Mouse (Mus musculus) forebrain, embryonic 15.5 days (tissue): ENCODE measurements around the gene Tspan10. TPM values are rescaled to one million over a fixed set of nuclear protein-coding genes. Genes with fewer than 3 reads are reported as not detected.

Experiments used
- ATAC-seq: fragments of 200-750 bp; cut with Nextera tagmentation; replicated peaks from 2 replicates; pipeline ENCODE4 v1.8.0; 2017; ENCODE audit warnings: mild to moderate bottlenecking, moderate TSS enrichment, moderate library complexity
- H3K27ac ChIP-seq: fragments of 300-500 bp; sonication (generic); replicated peaks from 2 replicates; pipeline ENCODE4 v1.5.1; 2015; ENCODE audit warnings: mild to moderate bottlenecking, inconsistent platforms
- H3K27me3 ChIP-seq: fragments of 300-500 bp; sonication (generic); 2 replicates; pipeline ENCODE4 v1.6.1; 2015; ENCODE audit warnings: inconsistent platforms
- H3K36me3 ChIP-seq: fragments of 300-500 bp; sonication (generic); 2 replicates; pipeline ENCODE4 v1.6.1; 2015; ENCODE audit warnings: mild to moderate bottlenecking, inconsistent platforms
- H3K4me1 ChIP-seq: fragments of 300-500 bp; sonication (generic); 2 replicates; pipeline ENCODE4 v1.6.1; 2015; ENCODE audit warnings: inconsistent platforms
- H3K4me2 ChIP-seq: fragments of 300-500 bp; sonication (generic); replicated peaks from 2 replicates; pipeline ENCODE4 v1.6.1; 2015; ENCODE audit warnings: mild to moderate bottlenecking, inconsistent platforms
- H3K4me3 ChIP-seq: fragments of 300-500 bp; sonication (generic); 2 replicates; pipeline ENCODE4 v1.5.1; 2015; ENCODE audit warnings: mild to moderate bottlenecking, inconsistent platforms
- H3K9ac ChIP-seq: fragments of 300-500 bp; sonication (generic); replicated peaks from 2 replicates; pipeline ENCODE4 v1.6.1; 2015; ENCODE audit warnings: mild to moderate bottlenecking, inconsistent platforms
- H3K9me3 ChIP-seq: fragments of 300-500 bp; sonication (generic); 2 replicates; pipeline ENCODE4 v1.6.1; 2016; ENCODE audit warnings: inconsistent platforms
- WGBS: fragments of 180-500 bp; shearing (Covaris S2); methylation state at CpG from one replicate; pipeline ENCODE4 v1.1.7; 2015; ENCODE audit warnings: mixed read lengths; 5-methylcytosine and 5-hydroxymethylcytosine counted together
- polyA plus RNA-seq: library from polyadenylated mRNA; unstranded; fragments of >200 nt; fragmentation: Nextera tagmentation; extraction: Ambion mirVana; gene quantifications from 2 replicates; pipeline ENCODE4 v1.2.1, GENCODE M21; 2015

Gene Tspan10
- polyA plus RNA-seq, 1 experiment from 2014 or later: not detected

DNA sequence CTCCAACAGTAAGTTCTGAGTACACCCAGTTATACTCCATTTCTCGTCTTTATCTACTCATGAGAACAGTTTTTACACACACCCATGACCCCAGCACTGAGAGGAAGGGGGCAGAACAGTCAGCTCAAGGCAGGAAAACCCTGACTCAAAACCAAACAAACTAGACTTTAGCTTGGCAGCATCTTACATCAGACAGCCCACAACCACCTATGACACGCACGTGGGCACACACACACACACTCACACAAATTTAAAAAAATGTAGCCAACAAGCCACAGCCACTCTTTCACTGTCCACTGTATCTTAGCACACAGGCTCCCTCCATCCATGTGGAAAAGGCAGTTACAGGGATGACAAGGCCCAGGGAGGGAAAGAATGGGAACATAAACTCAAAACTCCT, 15.7 kb upstream of the Tspan10 start:
- no peak overlapping the region for H3K4me3 ChIP-seq
- ATAC-seq: no peak
- 90% methylated on average over 3 of the region's 3 CpGs for WGBS
- no peaks in the 10 kb centered on the region for H3K4me1 ChIP-seq
- peaks cover 69% of the 10 kb centered on the region for H3K36me3 ChIP-seq
- no peak overlapping the region for H3K9ac ChIP-seq
- H3K27me3 ChIP-seq: no peaks in the 10 kb centered on the region
- H3K9me3 ChIP-seq: no peaks in the 10 kb centered on the region
- H3K4me2 ChIP-seq: no peak overlapping the region
- no peak overlapping the region for H3K27ac ChIP-seq

DNA sequence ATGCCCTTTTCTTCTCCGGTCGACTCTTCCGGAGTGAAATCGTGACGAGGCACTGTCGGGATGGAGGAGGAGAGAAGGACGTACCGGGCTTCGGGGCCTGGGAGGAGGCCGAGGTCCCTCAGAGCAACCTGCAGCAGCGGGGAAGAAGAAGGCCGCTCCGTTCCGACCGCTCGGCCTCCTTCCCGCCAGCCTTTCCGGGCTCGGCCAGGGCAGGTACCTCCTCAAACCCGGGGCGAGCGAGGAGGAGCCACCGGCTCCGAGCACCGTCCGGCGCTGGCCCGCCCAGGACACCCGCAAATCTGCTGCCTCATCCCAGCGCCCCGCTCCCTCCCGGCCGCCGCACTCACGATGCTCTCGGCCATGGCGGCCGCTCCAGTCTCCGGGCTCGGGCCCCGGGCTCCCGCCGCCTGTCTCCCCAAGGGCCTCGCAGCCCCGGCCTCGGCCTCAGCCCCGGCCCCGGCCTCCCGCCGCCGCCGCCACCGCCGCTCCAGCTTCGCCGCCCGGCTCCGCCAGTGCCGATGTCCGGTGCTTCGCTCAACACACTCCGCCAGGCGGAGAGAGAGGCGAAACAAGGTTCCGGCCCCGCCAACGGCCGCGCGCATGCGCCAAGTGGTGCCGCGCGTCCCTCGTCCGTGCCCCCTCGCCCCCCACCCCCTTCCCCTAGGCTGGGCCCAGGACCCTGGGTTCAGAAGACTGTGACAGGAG, 5.1 kb upstream of the Tspan10 start, which contains the start of gene Nploc4:
Gene Nploc4, minus strand, starts transcription at position 557 of the 705 bp plus-strand sequence.
- under 1% methylated on average over 62 of the region's 77 CpGs for WGBS
- peak within 1 kb of the TSS; percentile 99 for H3K9ac ChIP-seq
- peaks cover 12% of the 10 kb centered on the region for H3K4me1 ChIP-seq
- no peaks in the 10 kb centered on the region for H3K9me3 ChIP-seq
- H3K36me3 ChIP-seq: peaks cover 12% of the 10 kb centered on the region
- peak within 1 kb of the TSS; percentile 81 for H3K27ac ChIP-seq
- no peaks in the 10 kb centered on the region for H3K27me3 ChIP-seq
- peak within 1 kb of the TSS; percentile 56 for H3K4me2 ChIP-seq
- peak within 1 kb of the TSS; percentile 96 for H3K4me3 ChIP-seq
- ATAC-seq: peak; percentile 89

DNA sequence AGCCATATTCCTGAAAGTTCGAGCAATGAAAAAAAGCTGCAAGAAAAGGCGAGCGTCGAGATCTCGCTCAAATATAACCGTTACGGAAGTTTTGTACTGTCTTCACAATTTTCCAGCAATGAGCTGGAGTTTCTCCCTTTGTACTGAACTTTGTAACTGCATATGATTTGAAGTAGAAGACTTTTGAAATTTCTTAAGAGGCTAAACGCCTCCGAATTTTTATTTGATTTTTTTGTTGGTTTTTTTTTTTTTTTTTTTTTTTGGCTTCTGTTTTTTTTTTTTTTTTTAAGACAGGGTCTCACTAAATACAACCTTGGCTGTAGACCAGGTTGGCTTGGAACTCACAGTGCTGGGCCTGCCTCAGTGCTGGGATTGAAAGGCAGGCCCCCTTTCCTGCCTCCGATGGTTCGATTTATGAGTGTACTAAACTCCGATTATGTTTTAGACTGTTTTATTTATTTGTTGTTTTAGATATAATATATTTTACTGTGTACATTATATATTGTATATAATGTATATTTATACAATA, 4.5 kb upstream of the Tspan10 start:
- Histone ChIP-seq H3K27me3 (no peaks in the 10 kb centered on the region), H3K9me3 (no peaks in the 10 kb centered on the region), H3K4me3 (peak overlapping the region; percentile 96), H3K27ac (peak overlapping the region; percentile 81; the same call in 1 of the 2 replicates), H3K9ac (peak overlapping the region; percentile 99), H3K4me1 (peaks cover 12% of the 10 kb centered on the region), H3K36me3 (peaks cover 6% of the 10 kb centered on the region; the same call in 1 of the 2 replicates), H3K4me2 (peak overlapping the region; percentile 56)
- no peak for ATAC-seq
- WGBS: 27% methylated on average over 12 of the region's 12 CpGs

DNA sequence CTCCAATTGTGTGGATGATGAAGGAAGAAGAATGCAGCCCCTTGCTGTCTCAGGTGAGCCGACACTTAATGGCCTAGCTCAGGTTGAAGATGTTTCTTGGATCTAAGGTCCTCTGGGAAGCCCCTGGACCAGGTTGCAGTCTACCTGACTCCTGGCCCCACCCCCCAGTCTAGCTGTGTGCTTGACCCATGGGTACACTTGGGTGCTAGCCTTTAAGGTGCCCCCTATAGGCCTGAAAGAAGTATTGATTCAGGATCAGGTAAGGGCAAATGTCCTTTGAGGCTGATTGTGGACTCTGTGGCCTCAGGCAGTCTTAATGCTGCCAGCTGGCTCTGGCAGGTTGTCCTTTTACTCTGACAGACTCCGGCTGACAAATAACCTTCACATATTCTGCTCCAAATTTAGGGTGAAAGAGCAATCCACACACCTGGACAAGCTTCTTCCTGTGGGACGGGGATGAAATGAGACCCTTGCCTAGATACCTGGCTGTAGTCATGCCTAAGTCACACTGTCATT, 379 bp downstream of the Tspan10 start:
- Histone ChIP-seq H3K4me1 (no peaks in the 10 kb centered on the region), H3K9ac (no peak overlapping the region), H3K27ac (no peak overlapping the region), H3K27me3 (no peaks in the 10 kb centered on the region), H3K4me3 (no peak overlapping the region), H3K9me3 (no peaks in the 10 kb centered on the region), H3K4me2 (no peak overlapping the region), H3K36me3 (no peaks in the 10 kb centered on the region)
- WGBS: 90% methylated on average over 3 of the region's 3 CpGs
- no peak for ATAC-seq

DNA sequence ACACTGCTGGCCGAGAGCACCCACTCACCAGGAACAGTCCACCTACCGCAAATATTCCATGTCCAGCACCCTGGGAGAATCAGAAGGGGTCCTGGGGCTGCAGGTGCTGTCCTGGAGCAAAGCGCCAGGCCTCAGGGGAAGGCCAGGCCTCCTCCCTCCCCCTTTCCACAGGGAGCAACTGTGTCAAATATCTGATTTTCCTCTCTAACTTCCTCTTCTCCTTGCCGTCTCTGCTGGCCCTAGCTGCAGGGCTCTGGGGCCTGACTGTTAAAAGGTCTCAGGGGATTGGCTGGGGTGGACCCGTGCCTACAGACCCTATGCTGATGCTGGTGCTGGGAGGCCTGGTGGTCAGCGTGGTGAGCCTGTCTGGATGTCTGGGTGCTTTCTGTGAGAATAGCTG, 1.7 kb downstream of the Tspan10 start:
- 79% methylated on average over 6 of the region's 6 CpGs for WGBS
- Histone ChIP-seq H3K4me2 (no peak overlapping the region), H3K36me3 (no peaks in the 10 kb centered on the region), H3K27me3 (no peaks in the 10 kb centered on the region), H3K27ac (no peak overlapping the region), H3K4me1 (no peaks in the 10 kb centered on the region), H3K9me3 (no peaks in the 10 kb centered on the region), H3K9ac (no peak overlapping the region), H3K4me3 (no peak overlapping the region)
- ATAC-seq: no peak

DNA sequence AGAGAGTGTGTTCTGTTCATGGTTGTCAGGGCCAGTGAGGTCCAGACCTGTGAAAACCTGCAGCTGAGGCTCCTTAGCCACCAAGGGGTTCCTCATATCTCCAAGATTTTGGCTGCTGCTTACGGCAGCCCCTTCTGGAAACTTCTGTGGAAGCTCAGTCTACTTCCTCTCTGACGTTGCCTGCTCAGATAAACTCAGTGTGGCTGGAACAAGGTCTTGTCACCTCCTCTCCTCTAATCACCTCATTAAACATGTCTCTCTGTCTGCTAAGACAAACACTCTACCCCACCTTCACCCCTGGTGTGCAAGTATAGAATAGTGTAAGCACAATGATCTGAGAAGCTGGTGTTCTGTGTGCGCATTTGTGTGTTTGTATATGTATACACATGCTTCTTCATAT, 3.0 kb downstream of the Tspan10 start:
- Histone ChIP-seq H3K36me3 (no peaks in the 10 kb centered on the region), H3K9ac (no peak overlapping the region), H3K27me3 (no peaks in the 10 kb centered on the region), H3K27ac (no peak overlapping the region), H3K4me3 (no peak overlapping the region), H3K4me1 (no peaks in the 10 kb centered on the region), H3K9me3 (no peaks in the 10 kb centered on the region), H3K4me2 (no peak overlapping the region)
- ATAC-seq: no peak
- WGBS: 68% methylated on average over 3 of the region's 3 CpGs

DNA sequence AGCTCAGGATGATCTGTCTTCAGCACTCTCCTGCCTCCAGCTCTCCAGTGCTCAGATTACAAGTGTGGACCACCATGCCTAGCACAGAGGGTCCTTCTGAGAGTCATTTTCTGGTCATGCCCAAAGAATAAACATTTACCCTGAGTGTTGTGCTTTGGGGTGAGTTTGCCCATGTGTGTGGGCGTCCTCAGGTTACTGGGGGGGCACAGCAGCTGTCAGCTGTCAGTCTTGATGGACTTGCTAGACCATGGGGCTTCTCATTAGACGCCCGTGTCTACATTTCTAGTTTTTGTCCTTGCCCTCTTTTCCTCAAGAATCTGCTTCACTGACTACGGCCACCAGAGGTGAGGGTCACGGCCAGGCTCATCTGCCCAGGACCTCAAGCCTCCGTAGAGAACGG, 4.7 kb downstream of the Tspan10 start:
- Histone ChIP-seq H3K9ac (no peak overlapping the region), H3K4me2 (no peak overlapping the region), H3K36me3 (no peaks in the 10 kb centered on the region), H3K4me1 (no peaks in the 10 kb centered on the region), H3K4me3 (no peak overlapping the region), H3K27me3 (no peaks in the 10 kb centered on the region), H3K27ac (no peak overlapping the region), H3K9me3 (no peaks in the 10 kb centered on the region)
- 81% methylated on average over 7 of the region's 7 CpGs for whole genome bisulfite sequencing
- ATAC-seq: no peak

DNA sequence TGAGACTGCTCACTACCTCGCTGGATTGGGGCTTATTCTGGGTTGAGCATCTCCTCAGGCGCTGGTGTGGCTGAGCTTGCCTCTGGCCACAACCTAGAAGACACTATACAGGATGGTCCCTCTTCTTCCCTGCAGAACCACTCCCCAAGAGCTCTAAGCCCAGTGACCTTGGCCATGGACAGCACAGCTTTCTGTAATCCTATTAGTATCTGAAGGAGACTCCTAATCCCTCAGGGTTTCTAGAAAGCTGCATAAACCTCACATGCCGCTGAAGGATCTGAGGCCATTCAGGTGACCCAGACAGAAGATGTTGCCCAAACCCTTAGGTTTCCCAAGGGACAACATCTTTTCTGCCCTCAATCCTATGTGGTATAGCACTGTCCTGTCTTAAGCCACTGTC, 9.8 kb downstream of the Tspan10 start:
- Histone ChIP-seq H3K4me2 (no peak overlapping the region), H3K4me1 (peaks cover 4% of the 10 kb centered on the region), H3K27ac (no peak overlapping the region), H3K9ac (no peak overlapping the region), H3K9me3 (no peaks in the 10 kb centered on the region), H3K27me3 (no peaks in the 10 kb centered on the region), H3K36me3 (no peaks in the 10 kb centered on the region), H3K4me3 (no peak overlapping the region)
- no peak for ATAC-seq
- WGBS: 65% methylated on average over 3 of the region's 3 CpGs

DNA sequence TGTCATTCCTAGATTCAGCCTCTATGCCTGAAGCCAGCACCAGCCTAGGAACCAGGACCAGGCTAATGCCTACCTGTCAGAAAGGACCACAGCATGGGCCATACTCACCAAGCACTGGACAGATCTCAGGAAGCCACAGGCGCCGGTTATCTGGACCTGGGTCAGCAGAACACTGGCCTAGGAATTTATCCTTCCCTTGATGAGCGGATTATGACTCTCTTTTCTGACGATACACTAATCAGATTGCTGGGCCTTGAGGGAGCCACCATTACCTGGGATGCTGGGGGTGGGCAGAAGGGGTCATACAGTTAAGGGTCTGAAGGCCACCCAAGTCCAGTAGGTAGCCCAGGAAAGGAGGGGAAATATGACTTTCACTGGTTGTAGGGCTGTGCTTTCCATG, 10.9 kb downstream of the Tspan10 start, which contains the start of gene Pde6g:
Gene Pde6g, minus strand, starts transcription at position 195 of the 400 bp plus-strand sequence.
- WGBS: 86% methylated on average over 4 of the region's 4 CpGs
- Histone ChIP-seq H3K27me3 (no peaks in the 10 kb centered on the region), H3K9me3 (no peaks in the 10 kb centered on the region), H3K9ac (no peak within 1 kb of the TSS), H3K27ac (no peak within 1 kb of the TSS), H3K36me3 (no peaks in the 10 kb centered on the region), H3K4me2 (no peak within 1 kb of the TSS), H3K4me3 (no peak within 1 kb of the TSS), H3K4me1 (peaks cover 8% of the 10 kb centered on the region)
- ATAC-seq: no peak

DNA sequence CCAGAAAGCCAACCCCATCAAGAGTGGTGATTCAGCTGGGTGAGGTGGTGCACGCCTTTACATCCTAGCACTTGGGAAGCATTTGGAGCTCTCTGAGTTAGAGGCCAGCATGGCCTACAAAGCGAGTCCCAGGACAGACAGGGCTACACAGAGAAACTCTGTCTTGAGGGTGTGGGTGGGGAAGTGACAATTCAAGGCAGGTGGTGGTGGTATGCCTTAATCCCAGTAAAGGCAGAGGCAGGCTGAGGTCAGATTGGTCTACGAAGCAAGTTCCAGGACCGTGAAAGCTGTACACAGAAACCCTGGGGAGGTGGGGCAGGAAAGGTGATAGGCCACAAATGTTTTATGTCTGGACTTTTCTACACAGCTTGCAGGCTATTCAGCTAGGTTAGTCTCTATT, 12.5 kb downstream of the Tspan10 start:
- H3K4me1 ChIP-seq: peaks cover 18% of the 10 kb centered on the region
- no peak overlapping the region for H3K4me3 ChIP-seq
- H3K36me3 ChIP-seq: peaks cover 6% of the 10 kb centered on the region; the same call in 1 of the 2 replicates
- no peaks in the 10 kb centered on the region for H3K27me3 ChIP-seq
- no peak overlapping the region for H3K9ac ChIP-seq
- 92% methylated on average over 4 of the region's 4 CpGs for WGBS
- H3K4me2 ChIP-seq: no peak overlapping the region
- H3K9me3 ChIP-seq: no peaks in the 10 kb centered on the region
- no peak overlapping the region for H3K27ac ChIP-seq
- no peak for ATAC-seq

DNA sequence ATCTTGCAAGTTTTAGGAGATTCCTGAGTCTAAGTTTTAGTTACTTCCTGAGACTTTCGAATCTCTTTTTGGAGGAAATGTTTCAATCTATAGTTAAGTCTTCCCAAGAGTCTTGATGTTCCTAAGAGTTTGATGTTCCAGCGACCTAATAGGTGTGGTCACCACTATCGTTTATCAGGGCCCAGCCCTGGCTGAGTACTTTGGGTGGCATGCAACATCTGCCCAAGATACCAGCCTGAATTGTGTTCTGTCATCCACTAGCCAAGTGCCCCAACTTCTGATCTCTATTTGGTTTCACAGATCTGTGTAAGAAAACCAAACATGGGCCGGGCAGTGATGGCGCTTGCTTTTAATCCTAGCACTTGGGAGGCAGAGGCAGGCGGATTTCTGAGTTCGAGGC, 13.0 kb downstream of the Tspan10 start:
- Histone ChIP-seq H3K36me3 (peaks cover 8% of the 10 kb centered on the region; the same call in 1 of the 2 replicates), H3K4me2 (no peak overlapping the region), H3K9me3 (no peaks in the 10 kb centered on the region), H3K27ac (no peak overlapping the region), H3K4me3 (no peak overlapping the region), H3K9ac (no peak overlapping the region), H3K4me1 (peaks cover 18% of the 10 kb centered on the region), H3K27me3 (no peaks in the 10 kb centered on the region)
- no peak for ATAC-seq
- WGBS: 94% methylated on average over 7 of the region's 7 CpGs

DNA sequence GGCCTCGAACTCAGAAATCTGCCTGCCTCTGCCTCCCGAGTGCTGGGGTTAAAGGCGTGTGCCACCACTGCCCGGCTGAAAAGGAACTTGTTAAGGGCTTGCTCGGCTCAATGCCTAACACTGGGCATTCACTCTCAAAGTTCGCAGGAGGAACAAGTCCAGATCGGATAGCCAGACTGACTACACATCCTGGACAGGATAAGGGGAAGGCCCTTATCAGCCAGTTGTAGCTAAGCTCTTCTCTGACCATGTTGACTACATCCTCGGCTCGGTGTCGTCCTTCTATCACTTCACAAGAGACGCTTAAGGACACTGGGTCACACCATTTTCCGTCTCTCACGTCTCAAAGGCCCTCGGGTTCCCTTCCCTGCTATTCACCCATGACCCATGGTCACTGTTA, 14.9 kb downstream of the Tspan10 start:
- no peaks in the 10 kb centered on the region for H3K9me3 ChIP-seq
- WGBS: 30% methylated on average over 14 of the region's 14 CpGs
- peaks cover 24% of the 10 kb centered on the region for H3K36me3 ChIP-seq
- H3K4me3 ChIP-seq: peak overlapping the region; percentile 88
- no peak; the same call in 1 of the 2 replicates for ATAC-seq
- H3K4me1 ChIP-seq: peaks cover 18% of the 10 kb centered on the region
- peak overlapping the region; percentile 95 for H3K9ac ChIP-seq
- H3K4me2 ChIP-seq: peak overlapping the region; percentile 83
- H3K27me3 ChIP-seq: no peaks in the 10 kb centered on the region
- peak overlapping the region; percentile 75 for H3K27ac ChIP-seq
